Mouse (Mus musculus) C2C12 (cell line): ENCODE measurements around the gene Tubb2b. TPM values are rescaled to one million over a fixed set of nuclear protein-coding genes. Genes with fewer than 3 reads are reported as not detected.

Source experiments
- H3K27me3 ChIP-seq: one replicate; pipeline ENCODE4 v1.6.1; 2011; ENCODE audit not compliant: control insufficient read depth, insufficient read depth, insufficient read length
- H3K36me3 ChIP-seq: one replicate; pipeline ENCODE4 v1.6.1; 2011; ENCODE audit not compliant: control insufficient read depth, insufficient read depth
- H3K4me3 ChIP-seq: one replicate; pipeline ENCODE4 v1.5.1; 2011; ENCODE audit warnings: mild to moderate bottlenecking, control low read depth; ENCODE audit not compliant: poor library complexity, insufficient read depth, severe bottlenecking
- H3K79me2 ChIP-seq: one replicate; pipeline ENCODE4 v1.6.1; 2011; ENCODE audit not compliant: control insufficient read depth, insufficient read depth
- H3K79me3 ChIP-seq: one replicate; pipeline ENCODE4 v1.6.1; 2011; ENCODE audit warnings: low read depth, control low read depth
- H3ac ChIP-seq: one replicate; pipeline ENCODE3; 2011; ENCODE audit warnings: low read depth; ENCODE audit not compliant: control insufficient read depth, insufficient read length
- CEBPB ChIP-seq: IDR thresholded peaks from one replicate; pipeline ENCODE4 v1.6.1; 2011; ENCODE audit warnings: low read depth, mild to moderate bottlenecking, control low read depth, moderate library complexity
- CTCF ChIP-seq: IDR thresholded peaks from one replicate; pipeline ENCODE4 v1.5.1; 2011; ENCODE audit not compliant: control insufficient read depth, insufficient read depth, insufficient read length
- FOSL1 ChIP-seq: IDR thresholded peaks from one replicate; pipeline ENCODE4 v1.8.0; 2011; ENCODE audit warnings: mild to moderate bottlenecking, low read length; ENCODE audit not compliant: poor library complexity, insufficient read depth, severe bottlenecking
- MAX ChIP-seq: IDR thresholded peaks from one replicate; pipeline ENCODE4 v1.6.1; 2011; ENCODE audit warnings: mild to moderate bottlenecking, control low read depth
- MYOD1 ChIP-seq: IDR thresholded peaks from one replicate; pipeline ENCODE4 v1.6.1; 2011; ENCODE audit warnings: low read depth; ENCODE audit not compliant: control insufficient read depth, insufficient read length
- MYOG ChIP-seq: IDR thresholded peaks from one replicate; pipeline ENCODE4 v1.6.1; 2011; ENCODE audit not compliant: control insufficient read depth, insufficient read length; ENCODE audit errors: extremely low read depth
- USF1 ChIP-seq: IDR thresholded peaks from one replicate; pipeline ENCODE4 v1.6.1; 2011; ENCODE audit warnings: low read depth, mild to moderate bottlenecking, control low read depth, moderate library complexity
- polyA plus RNA-seq: library from polyadenylated mRNA; unstranded; fragments of >200 nt; fragmentation: generic; extraction: Trizol; gene quantifications from one replicate; pipeline ENCODE4 v1.2.1, GENCODE M21; 2012; ENCODE audit warnings: missing spikeins

Gene Tubb2b
- polyA plus RNA-seq, 1 experiment = 216 TPM

GRCm38 (mm10) chr13:34078500-34079280 is 51.6 kb downstream of the Tubb2b start:
- no peak overlapping the region for H3K4me3 ChIP-seq
- peak overlapping the region; percentile 10 for H3ac ChIP-seq
- H3K79me3 ChIP-seq = peaks cover 7% of the 10 kb centered on the region
- peaks cover 16% of the 10 kb centered on the region for H3K79me2 ChIP-seq
- no peak for TF ChIP-seq USF1
- no peak for TF ChIP-seq CTCF
- TF ChIP-seq MYOG = no peak
- TF ChIP-seq MYOD1 = no peak
- no peak for TF ChIP-seq FOSL1
- TF ChIP-seq CEBPB = no peak
- TF ChIP-seq MAX = no peak
- peaks cover 13% of the 10 kb centered on the region for H3K36me3 ChIP-seq
- H3K27me3 ChIP-seq = no peaks in the 10 kb centered on the region

GRCm38 (mm10) chr13:34077492-34078271 is 52.6 kb downstream of the Tubb2b start, which contains the start of gene Tubb2a:
TSS of gene Tubb2a (minus strand) at chr13:34078007.
- Histone ChIP-seq H3K36me3 (peaks cover 17% of the 10 kb centered on the region), H3K79me2 (peaks cover 16% of the 10 kb centered on the region), H3K27me3 (no peaks in the 10 kb centered on the region), H3K79me3 (peaks cover 7% of the 10 kb centered on the region), H3ac (peak within 1 kb of the TSS; percentile 42), H3K4me3 (peak within 1 kb of the TSS; percentile 60)
- TF ChIP-seq FOSL1 (no peak), CTCF (peak; percentile 77), MYOG (no peak)

Other genes starting within 250 kb of the Tubb2b start
- gene Serpinb6c, start 224.8 kb downstream of the Tubb2b start, polyA plus RNA-seq = 0.11 TPM
- 23.1 TPM for gene Nqo2, start 165.8 kb downstream of the Tubb2b start, polyA plus RNA-seq
- gene Ripk1, start 128.1 kb downstream of the Tubb2b start, polyA plus RNA-seq = 10.0 TPM
- 323 TPM for gene Serpinb6a, start 127.7 kb downstream of the Tubb2b start, polyA plus RNA-seq
- 11.7 TPM for gene Bphl, start 92.9 kb downstream of the Tubb2b start, polyA plus RNA-seq
- gene Tubb2a, start 52.5 kb downstream of the Tubb2b start, polyA plus RNA-seq = 304 TPM
- gene Psmg4, start 32.5 kb upstream of the Tubb2b start, polyA plus RNA-seq = 151 TPM
- 10.9 TPM for gene Slc22a23, start 214.7 kb upstream of the Tubb2b start, polyA plus RNA-seq